ENCODE assay signal across 8 mouse cellular contexts in the genomic region with DNA sequence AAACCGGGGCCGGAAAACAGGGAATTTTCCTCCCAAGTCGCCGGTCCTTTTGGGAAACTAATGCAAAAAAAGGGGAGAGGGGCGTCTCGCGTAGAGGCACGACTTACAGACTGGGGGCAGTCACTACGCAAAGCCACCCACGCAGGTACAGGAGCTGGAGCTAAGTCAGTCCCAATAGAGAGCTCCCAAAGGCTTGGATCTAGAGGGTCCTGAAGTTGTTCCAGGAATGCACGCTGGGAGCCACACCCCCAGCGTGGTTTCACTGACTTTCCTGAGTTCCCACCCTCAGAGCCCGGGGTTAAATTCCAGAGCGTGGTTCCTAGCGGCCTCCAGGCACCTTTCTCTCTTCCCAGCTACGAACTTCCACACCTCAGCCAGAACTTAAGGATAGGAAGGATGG. TPM values are rescaled to one million over a fixed set of nuclear protein-coding genes. Genes with fewer than 3 reads are reported as not detected.
DNase-seq lines count a peak whose midpoint lies in the region; ATAC-seq and TF ChIP-seq lines count a peak whose summit lies in the region.

No protein-coding gene starts in this region.

- H3K4me3 ChIP-seq in left cerebral cortex, adult 2 months, result peak overlapping the region; percentile 82
- H3K4me3 ChIP-seq in embryonic facial prominence, embryonic 14.5 days (ENCODE audit: low read depth, low read length), result peak overlapping the region; percentile 87

- H3K27ac ChIP-seq in left cerebral cortex, adult 2 months, result peak overlapping the region; percentile 32; the same call in 1 of the 2 replicates
- H3K27ac ChIP-seq in embryonic facial prominence, embryonic 14.5 days (replicated peaks; ENCODE audit: low read depth, low read length), result peak overlapping the region; percentile 97

- H3K9me3 ChIP-seq in embryonic facial prominence, embryonic 14.5 days (ENCODE audit: control insufficient read depth, low read length), result no peaks in the 10 kb centered on the region

- peak overlapping the region; percentile 93 for H3K4me2 ChIP-seq in embryonic facial prominence, embryonic 14.5 days (ENCODE audit: low read depth, low read length)

- intact Hi-C loops in left cerebral cortex, adult 2 months (cut with DNase I), result loop anchor here (1.0 kb wide), 1 partner anchor 25 kb away; no protein-coding TSS in a partner anchor

- peak overlapping the region; percentile 98 for H3K9ac ChIP-seq in embryonic facial prominence, embryonic 14.5 days (ENCODE audit: low read depth, low read length)

- WGBS in embryonic facial prominence, embryonic 14.5 days, result 0% methylated on average over 15 of the region's 16 CpGs

- H3K36me3 ChIP-seq in embryonic facial prominence, embryonic 14.5 days (ENCODE audit: control insufficient read depth, insufficient read depth, low read length), result no peaks in the 10 kb centered on the region

- no peak for TF ChIP-seq CTCF in left cerebral cortex, adult 2 months (IDR thresholded peaks at IDR 0.05)

- peaks cover 8% of the 10 kb centered on the region; the same call in 1 of the 2 replicates for H3K4me1 ChIP-seq in embryonic facial prominence, embryonic 14.5 days (ENCODE audit: control insufficient read depth, insufficient read depth, low read length)

- no peaks in the 10 kb centered on the region for H3K27me3 ChIP-seq in embryonic facial prominence, embryonic 14.5 days (replicated peaks; ENCODE audit: control insufficient read depth, insufficient read depth, low read length)

- ATAC-seq in embryonic facial prominence, embryonic 14.5 days (ENCODE audit: low read depth), result peak; percentile 20
- ATAC-seq in megakaryocyte progenitor cell, adult 5-6 weeks (replicated peaks; ENCODE audit: poor library complexity), result no peak
- no peak for ATAC-seq in monocyte, adult 5-6 weeks (replicated peaks; ENCODE audit: insufficient number of reproducible peaks, low FRiP score, low TSS enrichment, poor library complexity, severe bottlenecking)

- DNase-seq in left cerebral cortex, adult 2 months (ENCODE audit: extremely low spot score in 1 of 2, low spot score in 2 of 2), result no peak
- DNase-seq in left cerebral cortex, adult 11 months (ENCODE audit: low spot score), result no peak
- peak; percentile 65 for DNase-seq in embryonic facial prominence, embryonic 14.5 days (ENCODE audit: low spot score)
- peak; percentile 48 to 61 for DNase-seq in kidney, adult 8-10 months
- peak; percentile 11 for DNase-seq in lung, postnatal 14 days
- no peak for DNase-seq in urinary bladder, postnatal 10 days (ENCODE audit: low spot score)

RNA-seq across cellular contexts. Expression of gene Bptf, which starts 0.5 kb away (rescaled TPM):
- 10 to 100 TPM; 67.3 to 68.2 TPM for total RNA-seq in left cerebral cortex, adult 2 months (2021)
- 34.8 and 37.0 TPM in 2 replicates for polyA plus RNA-seq in embryonic facial prominence, embryonic 14.5 days (2014; fragmentation: Nextera tagmentation; extraction: Ambion mirVana)
- total RNA-seq in megakaryocyte progenitor cell, adult 5-6 weeks (2015), result 58.9 and 63.3 TPM in 2 replicates
- total RNA-seq in megakaryocyte progenitor cell, adult 5-6 weeks (2017), result 36.5 and 43.6 TPM in 2 replicates
- total RNA-seq in monocyte, adult 5-6 weeks (2017), result 55.9 to 115 TPM (median 57.5 TPM) in 3 replicates

RNA-seq across cellular contexts. Expression of gene Nol11, which starts 56.8 kb away (rescaled TPM):
- 10 to 100 TPM; 22.8 to 24.4 TPM for total RNA-seq in left cerebral cortex, adult 2 months (2021)
- 37.4 and 44.0 TPM in 2 replicates for polyA plus RNA-seq in embryonic facial prominence, embryonic 14.5 days (2014; fragmentation: Nextera tagmentation; extraction: Ambion mirVana)
- 70.6 and 78.4 TPM in 2 replicates for total RNA-seq in megakaryocyte progenitor cell, adult 5-6 weeks (2015)
- total RNA-seq in megakaryocyte progenitor cell, adult 5-6 weeks (2017), result 51.1 and 64.7 TPM in 2 replicates
- total RNA-seq in monocyte, adult 5-6 weeks (2017), result 25.2 to 32.3 TPM (median 26.5 TPM) in 3 replicates

Comparison
In these comparisons a context has a peak if more than half of its experiments do, and no peak if none do; other contexts are left out.
1. DNase-seq: peak in embryonic facial prominence, embryonic 14.5 days (single experiment), kidney, adult 8-10 months (2 of 2) and lung, postnatal 14 days (single experiment); none in left cerebral cortex, adult 2 months (0 of 2), left cerebral cortex, adult 11 months (single experiment) and urinary bladder, postnatal 10 days (single experiment).